Mouse (Mus musculus) heart, adult 18-20 months (tissue): Measurements from ENCODE around the gene Hoxa9. TPM values are rescaled to one million over a fixed set of nuclear protein-coding genes. Genes with fewer than 3 reads are reported as not detected.

Source experiments
- DNase-seq, 2 experiments: peaks; one replicate each; pipeline ENCODE4 v3.0.0; 2021 to 2022; ENCODE audit warnings: mixed read lengths in 1 of 2
- long read RNA-seq, 2 experiments: library from polyadenylated mRNA; stranded (forward); transcript quantifications; one replicate each; pipeline ENCODE4 v2.0.0; 2021
- total RNA-seq, 2 experiments: library from RNA; stranded (reverse); gene quantifications; 2 replicates each; pipeline ENCODE4 v1.2.3; 2021

Hoxa9 gene
- total RNA-seq = not detected
- long read RNA-seq, experiment 1 = 0 reads
- long read RNA-seq, experiment 2 = 0 reads

GRCm38 (mm10) chr6:52230516-52231165 is at the start of gene Hoxa9:
Gene Hoxa9 (minus strand): TSS chr6:52231089.
- peak in 1 of 2 experiments; percentile 28 for DNase-seq

GRCm38 (mm10) chr6:52276920-52277319 is 46.0 kb upstream of the Hoxa9 start:
- no peak for DNase-seq

DNA sequence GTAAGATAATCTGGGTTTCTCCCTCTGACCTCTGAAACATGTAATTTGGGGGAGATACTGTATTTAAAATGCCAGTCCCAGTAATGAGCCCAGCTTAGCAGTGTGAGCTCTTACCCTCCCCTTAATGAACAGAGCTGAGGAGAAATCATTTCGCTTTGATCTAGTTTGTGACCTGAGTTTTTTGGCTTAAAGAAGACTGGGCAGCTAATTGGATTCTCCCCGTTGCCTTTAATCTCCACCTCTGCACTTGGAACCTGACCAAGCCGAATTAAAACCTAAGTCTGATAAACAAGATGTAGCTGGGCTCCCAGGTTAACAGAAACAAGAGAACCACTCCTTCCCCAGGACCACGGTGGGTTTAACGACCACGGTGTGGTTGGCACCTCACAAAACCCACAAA is 45.5 kb upstream of the Hoxa9 start:
- no peak for DNase-seq

- DNase-seq = no peak
Measured at GRCm38 (mm10) chr6:52275563-52276280, 44.8 kb upstream of the Hoxa9 start.

- DNase-seq = no peak
Measured at GRCm38 (mm10) chr6:52274576-52274975, 43.7 kb upstream of the Hoxa9 start.

DNA sequence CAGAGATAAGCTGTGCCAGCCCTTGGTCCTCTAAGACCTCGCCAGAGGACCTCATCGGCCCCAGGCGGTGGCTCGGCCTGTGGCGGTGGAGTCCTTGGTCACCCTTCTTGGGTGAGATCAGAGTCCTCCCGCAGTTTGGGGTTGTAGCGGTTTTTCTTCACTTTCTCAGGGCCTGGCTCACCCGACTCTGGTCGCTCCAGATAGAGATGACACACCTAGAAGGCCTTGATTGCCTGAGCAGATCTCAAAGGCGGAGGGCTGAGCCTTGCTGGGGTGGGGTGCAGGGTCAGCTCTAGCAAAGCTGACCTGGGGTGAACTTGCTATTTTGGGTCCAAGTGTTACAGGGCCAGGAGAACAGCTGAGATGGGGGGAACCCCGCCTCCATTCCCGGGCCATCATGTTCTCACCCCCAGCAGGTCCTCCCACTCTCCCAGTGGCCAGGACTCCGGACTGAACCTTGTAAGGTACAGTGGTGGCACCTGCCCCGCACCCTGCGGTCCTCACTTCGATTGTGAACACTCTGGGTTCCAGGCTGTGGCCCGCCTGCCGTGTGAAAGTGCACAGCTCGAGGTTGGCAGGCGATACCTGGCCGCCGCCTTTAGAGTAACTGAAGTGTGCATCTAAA is 42.9 kb upstream of the Hoxa9 start:
- DNase-seq = no peak

DNA sequence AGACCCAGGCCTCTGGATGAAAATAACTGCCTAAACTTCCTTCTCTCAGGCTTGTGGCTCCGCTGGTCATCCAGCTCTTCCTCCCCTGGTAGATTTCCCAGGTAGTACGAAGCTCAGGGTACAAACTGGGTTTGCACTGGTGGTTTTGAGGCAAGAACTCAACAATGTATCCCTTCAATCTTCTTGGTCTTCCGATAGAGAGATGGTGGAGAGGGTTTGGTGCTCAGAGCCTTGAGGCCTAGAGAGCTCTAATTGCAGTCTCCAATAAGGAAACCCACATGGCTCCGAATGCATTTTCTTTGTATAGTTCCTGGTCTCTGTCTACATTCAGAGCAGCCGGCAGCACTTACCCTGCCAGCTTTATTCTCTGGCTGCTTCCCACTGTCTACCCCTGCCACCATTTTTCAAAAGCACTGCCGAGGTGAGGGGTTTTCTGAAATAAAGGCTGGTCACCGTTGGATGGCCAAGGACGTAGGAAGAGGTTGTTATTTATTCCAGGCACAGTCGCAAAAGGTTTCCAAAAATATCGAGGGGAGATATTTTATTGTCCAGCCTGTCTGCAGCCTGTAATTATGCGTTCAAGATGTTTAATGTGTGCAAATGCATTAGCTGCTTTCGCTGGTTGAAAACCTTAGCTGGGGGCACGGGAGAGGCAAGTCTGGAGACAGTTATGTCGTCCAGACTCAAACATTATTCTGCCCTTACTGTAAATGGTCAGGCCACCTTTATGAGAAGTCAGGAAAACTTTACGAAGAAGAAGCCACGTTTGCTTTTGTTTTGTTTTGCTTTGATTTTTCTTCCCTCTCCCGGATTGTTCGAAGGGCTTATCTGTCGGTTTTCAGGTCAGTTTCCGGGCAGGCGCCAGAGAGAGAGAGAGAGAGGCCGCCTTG is 42.1 kb upstream of the Hoxa9 start:
- DNase-seq = no peak

DNA sequence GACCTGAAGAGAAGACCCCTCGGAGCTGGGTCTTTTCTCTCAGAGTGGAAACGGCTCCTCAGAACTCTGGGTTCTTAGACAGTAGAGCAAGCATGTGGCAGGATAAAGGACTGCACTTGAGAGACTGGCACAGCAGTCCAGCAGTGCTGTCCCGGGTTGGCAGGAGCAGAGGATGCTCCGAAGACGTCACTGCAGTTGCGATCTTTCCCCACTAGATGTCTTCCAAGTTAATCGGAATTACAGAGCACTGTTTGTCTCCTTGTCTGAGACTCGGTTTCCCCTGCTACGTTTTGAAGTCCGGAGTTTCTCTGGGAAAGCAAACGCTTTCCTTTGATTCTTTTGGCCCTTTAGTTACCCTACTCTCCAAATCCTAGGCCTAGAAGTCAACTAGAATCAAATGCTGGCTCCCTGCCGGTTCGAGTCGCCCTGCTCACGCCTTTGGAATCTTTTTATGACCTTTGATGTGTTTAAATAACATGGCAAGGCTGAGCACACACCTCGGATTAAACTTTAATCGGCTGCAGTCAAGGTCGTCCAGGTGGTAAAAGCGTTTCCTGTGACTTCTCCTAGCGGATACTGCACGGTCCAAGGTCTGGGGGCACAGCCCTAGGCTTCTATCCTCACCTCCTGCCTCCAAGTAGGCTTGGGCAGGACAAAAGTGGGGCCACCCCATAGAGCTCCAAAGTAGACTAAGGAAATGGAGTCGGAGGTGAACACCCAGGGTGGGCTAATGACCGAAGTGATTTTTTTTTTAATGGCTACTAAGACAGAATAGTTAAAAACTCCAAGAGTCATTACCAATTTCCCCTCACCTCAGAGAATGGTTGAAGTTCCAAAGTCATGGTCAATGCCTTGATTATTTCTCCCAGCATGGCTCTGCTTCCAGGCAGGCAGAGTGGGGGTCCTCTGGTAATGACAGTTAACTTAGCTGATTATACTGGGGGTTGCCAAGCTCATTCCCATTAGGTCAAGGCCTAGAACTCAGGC is 39.9 kb upstream of the Hoxa9 start:
- DNase-seq = peak; percentile 52 to 83

DNA sequence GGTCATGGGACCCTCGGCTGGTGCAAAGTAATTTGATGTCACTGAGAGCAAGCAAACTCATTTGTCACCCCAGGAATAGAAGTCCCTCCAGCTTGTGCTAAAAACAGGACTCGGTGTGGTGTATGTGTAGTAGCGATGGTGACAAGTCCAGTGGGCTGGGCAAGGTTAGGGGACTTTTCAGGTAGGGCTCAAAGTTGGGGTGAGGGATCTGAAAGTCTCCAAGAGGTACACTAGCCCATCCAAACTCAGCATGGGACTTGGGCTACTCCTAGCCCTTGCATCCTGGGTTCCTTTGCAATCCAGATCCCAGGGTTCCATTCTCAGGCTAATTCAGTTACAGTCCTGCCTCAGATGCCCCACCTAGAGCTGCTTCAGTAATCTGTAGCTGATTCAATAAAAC is 37.9 kb upstream of the Hoxa9 start:
- no peak for DNase-seq

DNA sequence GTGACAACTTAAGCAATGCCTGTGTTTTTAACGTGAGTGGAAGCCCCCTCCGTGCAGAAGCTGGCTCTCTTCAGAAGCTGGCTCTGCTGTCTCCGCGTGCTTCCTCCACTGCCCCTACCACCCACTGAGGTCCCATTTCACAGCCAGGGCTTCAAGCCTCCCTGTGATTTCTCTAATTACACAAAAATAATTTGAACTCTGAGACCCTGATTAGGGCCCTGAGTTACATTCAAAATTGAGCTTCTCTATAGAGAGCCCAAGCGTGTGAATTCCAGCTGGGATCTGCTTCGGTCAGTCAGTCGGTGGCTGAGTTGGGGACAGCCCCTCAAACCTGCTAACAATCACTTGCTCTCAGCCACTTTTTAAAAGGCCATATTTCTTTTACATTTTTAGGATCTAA is 37.5 kb upstream of the Hoxa9 start:
- no peak for DNase-seq

DNA sequence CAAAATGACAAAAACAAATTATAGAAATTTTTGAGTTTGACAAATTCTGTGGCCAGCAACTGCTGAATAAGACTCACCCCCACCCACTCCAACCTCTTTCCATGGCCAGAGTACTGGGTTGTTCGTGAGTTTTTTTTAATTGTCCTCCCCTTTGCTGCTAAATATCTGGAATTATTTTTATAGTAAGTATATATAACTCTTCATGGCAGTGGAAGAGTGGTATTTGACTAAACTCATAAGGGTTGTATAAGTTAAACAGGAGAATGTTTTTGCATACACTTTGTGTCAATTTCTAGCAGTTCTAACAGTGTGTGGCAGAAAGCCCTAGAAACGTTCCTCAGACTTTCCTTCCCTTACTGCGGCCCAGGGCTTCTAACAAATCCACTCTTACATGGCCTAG is 36.8 kb upstream of the Hoxa9 start:
- no peak for DNase-seq

- no peak for DNase-seq
Measured at GRCm38 (mm10) chr6:52267221-52267620, 36.3 kb upstream of the Hoxa9 start.

GRCm38 (mm10) chr6:52266666-52266985 is 35.7 kb upstream of the Hoxa9 start:
- no peak for DNase-seq

- no peak for DNase-seq
Measured at GRCm38 (mm10) chr6:52265913-52266665, 35.2 kb upstream of the Hoxa9 start.

DNA sequence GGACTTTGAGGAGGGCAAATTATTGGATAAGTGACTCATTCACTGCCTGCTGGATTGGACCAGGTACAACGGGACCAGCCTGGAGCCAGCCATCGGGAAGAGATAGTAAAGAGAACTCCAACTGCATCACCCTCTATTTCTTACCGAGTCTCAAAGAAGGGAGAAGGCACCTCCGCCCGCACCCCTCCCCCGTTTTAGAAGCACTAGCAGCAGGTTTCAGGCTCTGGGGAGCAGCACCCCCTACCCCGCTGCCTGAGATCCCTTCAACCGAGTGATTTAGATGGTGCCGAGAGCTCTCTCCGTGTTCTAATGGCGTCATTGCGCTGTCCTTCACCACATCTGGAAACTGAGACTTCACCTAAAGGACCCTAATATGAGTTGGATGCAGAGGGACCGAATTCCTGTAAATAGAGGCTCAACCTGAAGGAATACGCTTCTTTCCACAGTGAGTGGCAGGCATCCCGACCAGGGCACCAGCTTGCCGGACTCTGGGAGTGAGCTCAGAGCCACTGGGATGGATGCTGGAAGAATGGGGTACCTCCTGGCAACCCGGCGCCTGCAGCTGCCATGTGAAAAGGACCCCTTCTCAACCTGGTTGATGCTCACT is 34.5 kb upstream of the Hoxa9 start:
- DNase-seq = no peak

GRCm38 (mm10) chr6:52264106-52264790 is 33.4 kb upstream of the Hoxa9 start:
- DNase-seq = no peak

DNA sequence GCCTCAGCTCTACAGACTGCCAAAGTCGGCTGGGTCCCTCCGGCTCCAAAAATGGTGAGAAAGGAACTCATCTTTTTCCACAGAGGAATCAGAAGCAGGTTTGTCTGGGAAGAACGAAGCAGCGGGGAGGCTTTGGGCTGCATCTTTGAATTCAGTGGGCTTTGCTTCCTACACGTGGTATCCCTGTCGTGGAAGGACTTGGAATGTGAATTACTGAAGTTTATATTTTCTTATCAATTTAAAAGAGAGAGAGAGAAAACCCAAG is 32.4 kb upstream of the Hoxa9 start:
- no peak for DNase-seq

DNA sequence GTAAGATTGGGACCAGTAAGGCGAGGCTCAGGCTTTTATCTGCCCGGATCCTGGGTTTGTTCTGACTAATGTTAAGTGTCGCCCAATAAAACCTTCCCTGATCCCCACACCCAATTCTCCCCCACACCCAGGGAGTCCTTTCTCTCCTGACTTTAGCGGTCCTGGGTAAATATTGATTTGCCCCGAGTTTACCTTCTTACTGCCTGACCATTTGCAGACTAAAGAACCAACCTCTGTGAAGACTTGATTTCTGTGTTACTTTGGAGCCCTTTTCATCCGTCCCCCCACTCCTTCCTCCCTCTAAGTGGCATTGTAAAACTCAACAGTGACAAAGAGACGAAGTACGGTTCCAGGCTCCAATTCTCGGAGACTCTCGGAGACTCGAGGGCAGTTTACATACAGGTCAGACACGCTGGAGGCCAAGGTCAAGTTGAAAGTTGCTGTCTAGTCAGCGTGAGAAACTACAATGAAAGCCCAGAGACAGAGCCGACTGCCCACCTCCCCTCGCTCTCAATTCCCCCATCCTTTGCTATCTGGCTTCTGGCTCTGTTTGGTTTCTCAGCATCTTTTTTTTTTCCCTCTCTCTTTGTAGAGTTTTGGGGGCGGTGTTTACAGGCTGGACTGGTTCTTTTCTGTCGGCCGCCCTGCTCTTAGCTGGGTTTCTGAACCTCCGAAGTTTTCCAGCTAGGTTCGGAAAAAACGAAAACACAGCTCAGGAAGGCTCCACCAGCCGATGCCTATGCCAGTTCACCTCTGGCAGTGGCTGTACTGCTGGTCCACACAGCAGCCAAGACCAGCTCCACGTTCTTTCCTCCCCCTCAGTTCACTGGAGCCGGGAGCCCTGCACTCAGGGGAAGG is 31.8 kb upstream of the Hoxa9 start:
- no peak for DNase-seq
